Mouse (Mus musculus): ENCODE results near the gene 2900026A02Rik.

- no peak for TF ChIP-seq MAZ (IDR thresholded peaks at IDR 0.05; ENCODE audit: low read depth, low read length)
- no peak for TF ChIP-seq GABPA (IDR thresholded peaks at IDR 0.05; ENCODE audit: low read depth, low read length)
- TF ChIP-seq EP300 (IDR thresholded peaks at IDR 0.05; ENCODE audit: low read depth in 1 of 2, low read length in 2 of 2) = no peak
- TF ChIP-seq TAL1 (IDR thresholded peaks at IDR 0.05; ENCODE audit: low read length) = no peak
Measured at GRCm38 (mm10) chr5:113133080-113133491, 88.0 kb downstream of the 2900026A02Rik start.
